Mouse (Mus musculus) megakaryocyte-erythroid progenitor cell, adult 5 weeks (primary cell): ENCODE data around the gene Ppp4r3a. TPM values are rescaled to one million over a fixed set of nuclear protein-coding genes. Genes with fewer than 3 reads are reported as not detected.

Experiments used
- polyA plus RNA-seq: library from polyadenylated mRNA; stranded (reverse); fragments of >175 nt; gene quantifications from 2 replicates; pipeline ENCODE4 v1.2.3, GENCODE M21; 2012

Gene Ppp4r3a
- polyA plus RNA-seq: 43.3 and 63.7 TPM in 2 replicates

DNA sequence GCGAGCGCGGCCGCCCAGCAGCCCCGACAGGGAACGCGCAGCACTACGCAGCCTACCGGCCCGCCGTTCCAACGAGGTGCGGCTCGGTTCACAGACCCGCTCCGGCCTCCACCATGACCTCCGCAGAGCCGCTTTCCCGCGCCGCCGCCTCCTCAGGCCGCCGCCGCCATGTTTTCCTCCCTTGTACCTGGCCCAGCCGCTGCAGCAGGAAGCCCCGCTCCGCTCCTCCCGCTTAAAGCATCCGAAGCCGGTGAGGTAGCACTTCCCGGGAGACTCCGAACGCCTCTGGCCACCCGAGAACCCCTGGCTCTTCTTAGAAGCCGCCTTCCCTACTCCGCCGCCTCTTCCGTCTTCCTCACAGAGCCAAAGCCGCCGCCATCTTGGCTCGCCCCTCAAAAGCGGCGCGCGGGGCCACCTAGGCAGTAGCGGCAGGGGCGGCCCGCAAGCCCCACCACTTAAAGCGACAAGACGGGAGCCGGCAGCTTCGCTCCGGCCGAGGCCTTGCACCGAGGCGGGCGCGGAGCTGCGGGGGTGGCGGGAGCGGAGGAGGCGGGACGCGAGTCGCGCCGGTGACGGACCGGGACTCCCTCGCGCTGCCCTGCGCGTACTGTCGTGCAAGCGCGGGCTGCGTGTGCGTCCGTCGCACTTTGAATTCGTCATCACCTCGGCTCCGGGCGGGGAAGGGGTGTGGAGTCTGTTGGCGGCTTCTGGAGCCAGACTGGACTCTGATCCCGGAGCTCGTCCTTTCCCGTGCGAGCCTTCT lies at the start of gene Ppp4r3a:
Gene Ppp4r3a, minus strand, starts transcription at position 627 of the 763 bp plus-strand sequence.

DNA sequence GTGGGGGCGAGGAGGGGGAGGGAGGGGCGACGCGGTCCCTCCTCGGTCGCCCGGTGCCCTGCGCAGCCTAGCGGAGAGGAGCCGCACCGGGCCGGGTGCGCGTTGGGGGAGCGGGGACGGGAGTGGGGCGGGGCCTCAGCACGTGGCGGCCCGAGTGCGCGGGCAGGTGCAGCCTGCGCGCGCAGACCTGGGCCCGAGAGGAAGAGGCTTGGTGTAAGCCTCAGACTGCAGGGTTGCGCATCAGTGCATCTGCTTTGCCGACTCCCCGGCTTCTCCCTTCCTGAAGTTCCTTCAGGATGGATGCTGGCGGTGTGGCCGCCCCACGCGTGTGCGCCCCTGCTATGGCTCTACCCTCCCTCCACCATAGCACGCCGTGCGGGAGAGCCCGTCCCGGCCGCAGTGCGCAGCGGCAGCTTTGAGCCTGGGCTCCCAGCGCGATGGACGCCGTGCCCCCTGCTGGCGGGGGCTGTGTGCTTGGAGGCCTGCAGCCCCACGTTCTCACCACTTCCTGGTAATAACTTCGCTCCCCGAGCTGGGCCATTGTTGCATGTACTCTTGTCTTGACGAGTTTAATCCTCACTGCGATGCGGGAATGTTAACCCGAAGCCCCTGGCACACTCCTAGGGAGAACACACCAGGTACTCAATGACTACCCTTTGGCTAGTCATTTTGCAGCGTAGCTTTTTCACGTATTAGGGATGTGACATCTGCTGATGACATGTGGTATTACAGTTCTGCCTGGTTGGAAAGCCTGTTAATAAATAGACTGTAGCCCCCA lies 54.4 kb downstream of the Ppp4r3a start, which contains the start of gene Ccdc88c:
Gene Ccdc88c, minus strand, starts transcription at position 103 of the 778 bp plus-strand sequence.

Other genes starting within 250 kb of the Ppp4r3a start
- gene Gpr68, start 175.5 kb downstream of the Ppp4r3a start, polyA plus RNA-seq: 0.32 and 0.44 TPM in 2 replicates
- 126 and 158 TPM in 2 replicates for gene Ccdc88c, start 54.6 kb downstream of the Ppp4r3a start, polyA plus RNA-seq